Mouse (Mus musculus): Measurements from ENCODE around the gene Mplkip. TPM values are rescaled to one million over a fixed set of nuclear protein-coding genes. Genes with fewer than 3 reads are reported as not detected.

The Mplkip gene
- polyA plus RNA-seq (2014; fragmentation: Nextera tagmentation; extraction: Ambion mirVana): 55.5 and 56.9 TPM in 2 replicates

DNA sequence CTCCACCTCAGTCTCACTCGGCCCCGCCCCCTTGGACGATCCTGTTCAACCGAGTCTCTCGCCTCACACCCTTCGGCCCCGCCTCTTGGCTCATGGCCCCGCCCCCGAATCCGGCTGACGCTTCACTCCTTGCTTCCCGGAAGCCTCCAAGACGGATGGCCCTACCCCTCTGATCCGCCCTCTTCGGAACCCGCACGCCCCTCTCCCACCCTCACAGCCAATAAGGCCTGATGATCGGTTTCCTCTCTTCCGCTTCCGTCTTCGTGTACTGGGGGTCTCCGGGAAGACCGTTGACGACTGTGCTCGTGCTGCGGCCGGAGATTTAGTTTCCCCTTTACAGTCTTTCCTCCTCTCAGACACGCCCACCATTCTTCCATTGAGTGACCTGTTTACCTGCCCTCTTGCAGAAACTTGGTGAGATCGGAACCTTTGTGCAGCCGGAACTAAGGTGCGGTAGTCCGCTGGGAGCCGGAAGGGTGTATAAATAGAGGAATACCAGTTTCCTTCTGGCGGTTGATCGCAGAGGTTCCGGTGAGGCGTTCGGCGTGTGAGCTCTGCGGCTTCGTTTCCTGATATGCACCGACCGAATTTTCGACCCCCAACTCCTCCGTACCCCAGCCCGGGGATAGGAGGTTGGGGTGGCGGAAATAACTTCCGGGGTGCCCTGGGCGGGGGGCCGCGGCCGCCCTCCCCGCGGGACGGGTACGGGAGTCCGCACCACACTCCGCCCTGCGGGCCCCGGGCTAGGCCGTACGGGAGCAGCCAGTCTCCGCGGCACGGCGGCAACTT is at the start of gene Mplkip, which contains the start of gene Sugct:
Gene Mplkip (plus strand): TSS at position 282 of the 789 bp plus-strand sequence.
Gene Sugct (minus strand): TSS at position 643 of the 789 bp plus-strand sequence.
- Histone ChIP-seq H3K36me3 (ENCODE audit: control insufficient read depth, insufficient read depth, low read length) (no peaks in the 10 kb centered on the region), H3K9me3 (ENCODE audit: control insufficient read depth, low read length) (no peaks in the 10 kb centered on the region), H3K4me1 (replicated peaks; ENCODE audit: control insufficient read depth, insufficient read depth, low read length) (no peaks in the 10 kb centered on the region), H3K4me2 (replicated peaks; ENCODE audit: low read depth, low read length) (peak within 1 kb of the TSS; percentile 59), H3K27ac (ENCODE audit: low read depth, low read length) (peak within 1 kb of the TSS; percentile 88), H3K27me3 (ENCODE audit: control insufficient read depth, insufficient read depth, low read length) (no peaks in the 10 kb centered on the region), H3K9ac (ENCODE audit: low read depth, low read length) (peak within 1 kb of the TSS; percentile 86), H3K4me3 (ENCODE audit: low read depth, low read length) (peak within 1 kb of the TSS; percentile 79)
- ATAC-seq (ENCODE audit: low FRiP score) (peak; percentile 99), DNase-seq (ENCODE audit: low spot score) (peak; percentile 100)
- under 1% methylated on average over 57 of the region's 66 CpGs for WGBS

DNA sequence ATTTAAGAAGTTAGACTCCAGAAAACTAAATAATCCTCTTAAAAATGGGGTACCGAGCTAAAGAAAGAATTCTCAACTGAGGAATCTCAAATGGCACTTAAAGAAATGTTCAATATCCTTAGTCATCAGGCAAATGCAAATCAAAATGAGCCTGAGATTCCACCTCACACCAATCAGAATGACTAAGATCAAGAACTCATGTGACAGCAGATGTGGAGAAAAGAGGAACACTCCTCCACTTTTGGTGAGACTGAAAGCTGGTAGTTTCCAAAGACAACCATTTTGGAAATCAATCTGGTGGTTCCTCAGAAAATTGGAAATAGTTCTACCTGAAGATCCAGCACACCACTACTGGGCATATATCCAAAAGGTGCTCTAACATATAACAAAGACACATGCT is 27.6 kb upstream of the Mplkip start:
- DNase-seq (ENCODE audit: low spot score): no peak
- Histone ChIP-seq H3K27me3 (ENCODE audit: control insufficient read depth, insufficient read depth, low read length) (no peaks in the 10 kb centered on the region), H3K9me3 (ENCODE audit: control insufficient read depth, low read length) (no peaks in the 10 kb centered on the region), H3K4me3 (ENCODE audit: low read depth, low read length) (no peak overlapping the region), H3K9ac (ENCODE audit: low read depth, low read length) (no peak overlapping the region), H3K4me1 (replicated peaks; ENCODE audit: control insufficient read depth, insufficient read depth, low read length) (no peaks in the 10 kb centered on the region), H3K36me3 (ENCODE audit: control insufficient read depth, insufficient read depth, low read length) (no peaks in the 10 kb centered on the region), H3K27ac (ENCODE audit: low read depth, low read length) (no peak overlapping the region), H3K4me2 (replicated peaks; ENCODE audit: low read depth, low read length) (no peak overlapping the region)
- WGBS: 95% methylated on average over 1 of the region's 1 CpGs
- ATAC-seq (ENCODE audit: low FRiP score): no peak

DNA sequence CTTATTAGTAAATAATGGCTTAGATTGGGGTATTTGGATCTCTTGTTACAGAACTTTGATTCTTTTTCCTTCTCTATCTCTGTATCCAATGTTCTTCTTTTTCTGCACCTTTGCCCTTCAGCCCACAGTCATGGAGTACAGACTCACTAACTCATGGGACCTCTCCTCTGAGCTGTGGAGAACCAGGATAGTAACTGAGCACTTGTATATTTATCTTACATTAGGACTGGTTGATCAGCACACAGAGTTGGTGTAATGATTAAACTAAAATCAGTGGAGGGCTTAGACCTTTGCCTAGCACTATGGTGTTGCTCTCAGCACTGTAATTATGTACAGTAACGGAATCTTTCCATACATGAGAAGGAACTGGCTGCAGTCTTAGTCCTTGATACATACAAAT is 23.9 kb upstream of the Mplkip start:
- DNase-seq (ENCODE audit: low spot score): no peak
- no peak for ATAC-seq (ENCODE audit: low FRiP score)
- Histone ChIP-seq H3K27ac (ENCODE audit: low read depth, low read length) (no peak overlapping the region), H3K9me3 (ENCODE audit: control insufficient read depth, low read length) (no peaks in the 10 kb centered on the region), H3K4me2 (replicated peaks; ENCODE audit: low read depth, low read length) (no peak overlapping the region), H3K4me1 (replicated peaks; ENCODE audit: control insufficient read depth, insufficient read depth, low read length) (no peaks in the 10 kb centered on the region), H3K9ac (ENCODE audit: low read depth, low read length) (no peak overlapping the region), H3K27me3 (ENCODE audit: control insufficient read depth, insufficient read depth, low read length) (no peaks in the 10 kb centered on the region), H3K36me3 (ENCODE audit: control insufficient read depth, insufficient read depth, low read length) (no peaks in the 10 kb centered on the region), H3K4me3 (ENCODE audit: low read depth, low read length) (no peak overlapping the region)
- WGBS: 81% methylated on average over 1 of the region's 1 CpGs

DNA sequence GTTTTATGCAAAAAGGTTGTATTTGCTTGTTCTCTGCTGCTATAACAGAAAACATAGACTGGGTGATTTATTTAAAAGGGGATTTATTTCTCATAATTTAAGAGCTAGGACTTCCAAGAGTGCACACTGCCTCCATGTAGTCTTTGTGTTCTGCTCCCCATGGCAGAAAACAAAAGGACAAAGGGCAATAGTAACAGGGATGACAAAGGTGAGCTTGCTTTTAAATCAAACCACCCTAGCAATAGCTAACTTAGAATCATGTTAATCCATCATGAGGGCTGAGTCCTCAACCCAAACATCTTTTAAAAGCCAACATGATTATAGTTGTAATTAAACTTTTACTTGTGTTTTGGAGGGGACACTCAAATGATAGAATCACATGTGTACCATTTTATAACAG is 5.5 kb upstream of the Mplkip start:
- H3K27ac ChIP-seq (ENCODE audit: low read depth, low read length): no peak overlapping the region
- no peaks in the 10 kb centered on the region for H3K27me3 ChIP-seq (ENCODE audit: control insufficient read depth, insufficient read depth, low read length)
- H3K9ac ChIP-seq (ENCODE audit: low read depth, low read length): no peak overlapping the region
- H3K9me3 ChIP-seq (ENCODE audit: control insufficient read depth, low read length): no peaks in the 10 kb centered on the region
- H3K4me1 ChIP-seq (replicated peaks; ENCODE audit: control insufficient read depth, insufficient read depth, low read length): no peaks in the 10 kb centered on the region
- H3K4me2 ChIP-seq (replicated peaks; ENCODE audit: low read depth, low read length): no peak overlapping the region
- ATAC-seq (ENCODE audit: low FRiP score) (no peak), DNase-seq (ENCODE audit: low spot score) (no peak)
- H3K36me3 ChIP-seq (ENCODE audit: control insufficient read depth, insufficient read depth, low read length): no peaks in the 10 kb centered on the region
- H3K4me3 ChIP-seq (ENCODE audit: low read depth, low read length): no peak overlapping the region

DNA sequence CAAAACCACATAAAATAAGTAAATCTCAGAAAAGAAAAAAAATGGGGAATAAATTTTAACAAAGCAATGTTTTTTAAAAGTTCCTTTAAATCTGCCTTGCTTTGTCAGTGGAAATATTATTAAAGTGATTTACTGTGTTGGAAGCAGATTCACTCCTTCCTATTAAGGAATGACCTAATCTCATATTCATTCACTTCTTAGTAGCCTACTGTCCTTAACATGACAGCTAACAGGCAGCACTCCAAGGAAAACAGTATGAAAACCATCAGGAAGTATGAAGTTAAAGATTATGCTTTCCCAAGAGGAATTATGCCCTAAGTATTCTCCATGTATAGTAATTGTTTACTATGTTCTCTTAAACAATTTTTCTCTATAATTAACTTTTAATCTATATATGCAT is 4.3 kb upstream of the Mplkip start:
- Histone ChIP-seq H3K27ac (ENCODE audit: low read depth, low read length) (no peak overlapping the region), H3K9ac (ENCODE audit: low read depth, low read length) (no peak overlapping the region), H3K4me2 (replicated peaks; ENCODE audit: low read depth, low read length) (no peak overlapping the region), H3K36me3 (ENCODE audit: control insufficient read depth, insufficient read depth, low read length) (no peaks in the 10 kb centered on the region), H3K4me1 (replicated peaks; ENCODE audit: control insufficient read depth, insufficient read depth, low read length) (no peaks in the 10 kb centered on the region), H3K4me3 (ENCODE audit: low read depth, low read length) (no peak overlapping the region), H3K27me3 (ENCODE audit: control insufficient read depth, insufficient read depth, low read length) (no peaks in the 10 kb centered on the region), H3K9me3 (ENCODE audit: control insufficient read depth, low read length) (no peaks in the 10 kb centered on the region)
- ATAC-seq (ENCODE audit: low FRiP score): no peak
- no peak for DNase-seq (ENCODE audit: low spot score)

DNA sequence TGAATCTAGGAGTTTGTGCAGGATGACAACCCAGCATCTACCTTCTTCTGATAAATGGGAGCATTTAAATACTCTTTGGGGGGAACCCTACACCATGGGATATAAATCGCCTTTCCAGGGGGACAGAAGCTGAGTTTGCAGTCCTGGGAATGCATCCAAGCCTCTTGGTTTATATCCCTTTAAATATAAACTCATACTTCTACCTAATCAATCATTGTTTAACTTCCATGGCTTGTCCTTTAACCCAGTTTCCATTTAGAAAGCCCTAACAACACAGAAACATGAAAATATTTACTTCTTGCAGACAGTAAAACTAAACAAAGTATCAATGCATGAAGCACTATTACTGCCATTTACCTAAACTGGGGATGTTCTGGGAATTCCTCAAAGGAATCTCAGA is 3.6 kb upstream of the Mplkip start:
- H3K4me3 ChIP-seq (ENCODE audit: low read depth, low read length): no peak overlapping the region
- DNase-seq (ENCODE audit: low spot score): no peak
- H3K4me2 ChIP-seq (replicated peaks; ENCODE audit: low read depth, low read length): no peak overlapping the region
- WGBS: 71% methylated on average over 1 of the region's 1 CpGs
- H3K36me3 ChIP-seq (ENCODE audit: control insufficient read depth, insufficient read depth, low read length): no peaks in the 10 kb centered on the region
- no peak overlapping the region for H3K9ac ChIP-seq (ENCODE audit: low read depth, low read length)
- no peaks in the 10 kb centered on the region for H3K9me3 ChIP-seq (ENCODE audit: control insufficient read depth, low read length)
- H3K27me3 ChIP-seq (ENCODE audit: control insufficient read depth, insufficient read depth, low read length): no peaks in the 10 kb centered on the region
- H3K4me1 ChIP-seq (replicated peaks; ENCODE audit: control insufficient read depth, insufficient read depth, low read length): no peaks in the 10 kb centered on the region
- H3K27ac ChIP-seq (ENCODE audit: low read depth, low read length): no peak overlapping the region
- ATAC-seq (ENCODE audit: low FRiP score): no peak

DNA sequence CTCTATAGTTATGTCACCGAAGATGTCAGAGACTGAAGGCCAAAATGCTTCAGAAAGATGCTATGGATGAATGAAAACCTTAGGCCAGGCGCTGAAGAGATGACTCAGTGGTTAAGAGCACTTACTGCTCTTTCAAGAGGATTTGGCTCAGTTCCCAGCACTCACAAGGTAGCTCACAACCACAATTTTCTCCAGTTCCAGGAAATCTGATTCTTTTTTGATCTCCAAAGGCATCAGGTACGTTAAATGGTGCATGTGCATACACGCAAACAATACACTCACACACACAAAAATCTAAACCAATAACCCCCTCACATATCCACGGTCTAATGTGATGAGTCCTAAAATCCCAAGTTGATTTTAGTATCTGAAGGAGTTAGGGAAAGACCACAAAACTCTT is 1.2 kb upstream of the Mplkip start:
- Histone ChIP-seq H3K9me3 (ENCODE audit: control insufficient read depth, low read length) (no peaks in the 10 kb centered on the region), H3K4me3 (ENCODE audit: low read depth, low read length) (no peak overlapping the region), H3K27me3 (ENCODE audit: control insufficient read depth, insufficient read depth, low read length) (no peaks in the 10 kb centered on the region), H3K9ac (ENCODE audit: low read depth, low read length) (no peak overlapping the region), H3K27ac (ENCODE audit: low read depth, low read length) (no peak overlapping the region), H3K36me3 (ENCODE audit: control insufficient read depth, insufficient read depth, low read length) (no peaks in the 10 kb centered on the region), H3K4me1 (replicated peaks; ENCODE audit: control insufficient read depth, insufficient read depth, low read length) (no peaks in the 10 kb centered on the region), H3K4me2 (replicated peaks; ENCODE audit: low read depth, low read length) (no peak overlapping the region)
- no peak for ATAC-seq (ENCODE audit: low FRiP score)
- WGBS: 70% methylated on average over 5 of the region's 5 CpGs
- DNase-seq (ENCODE audit: low spot score): peak; percentile 4

DNA sequence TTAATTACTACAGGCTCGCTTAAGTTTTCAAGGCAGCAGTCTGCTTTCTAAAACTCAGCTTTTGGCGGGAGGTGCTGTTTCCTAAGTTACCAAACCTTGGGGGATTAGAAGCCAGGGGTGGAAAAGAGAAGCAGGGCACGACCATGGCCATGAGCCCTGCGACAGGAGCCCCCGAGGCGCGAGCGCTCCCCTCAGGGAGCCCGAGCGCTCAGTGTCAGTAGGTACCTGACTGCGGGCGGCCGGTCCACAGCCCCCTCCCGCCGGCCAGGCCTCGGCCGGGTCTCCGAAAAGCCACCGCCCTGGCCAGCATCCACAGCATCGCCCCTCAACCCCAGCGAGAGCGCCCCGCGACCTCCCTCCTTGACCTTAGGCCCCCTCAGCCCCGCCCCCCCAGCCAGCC is 578 bp upstream of the Mplkip start:
- no peaks in the 10 kb centered on the region for H3K27me3 ChIP-seq (ENCODE audit: control insufficient read depth, insufficient read depth, low read length)
- peak overlapping the region; percentile 52 for H3K4me2 ChIP-seq (replicated peaks; ENCODE audit: low read depth, low read length)
- H3K9ac ChIP-seq (ENCODE audit: low read depth, low read length): peak overlapping the region; percentile 65
- DNase-seq (ENCODE audit: low spot score) (no peak), ATAC-seq (ENCODE audit: low FRiP score) (peak; percentile 90)
- H3K36me3 ChIP-seq (ENCODE audit: control insufficient read depth, insufficient read depth, low read length): no peaks in the 10 kb centered on the region
- H3K9me3 ChIP-seq (ENCODE audit: control insufficient read depth, low read length): no peaks in the 10 kb centered on the region
- peak overlapping the region; percentile 47; the same call in 1 of the 2 replicates for H3K27ac ChIP-seq (ENCODE audit: low read depth, low read length)
- WGBS: under 1% methylated on average over 18 of the region's 25 CpGs
- peak overlapping the region; percentile 79 for H3K4me3 ChIP-seq (ENCODE audit: low read depth, low read length)
- no peaks in the 10 kb centered on the region for H3K4me1 ChIP-seq (replicated peaks; ENCODE audit: control insufficient read depth, insufficient read depth, low read length)

DNA sequence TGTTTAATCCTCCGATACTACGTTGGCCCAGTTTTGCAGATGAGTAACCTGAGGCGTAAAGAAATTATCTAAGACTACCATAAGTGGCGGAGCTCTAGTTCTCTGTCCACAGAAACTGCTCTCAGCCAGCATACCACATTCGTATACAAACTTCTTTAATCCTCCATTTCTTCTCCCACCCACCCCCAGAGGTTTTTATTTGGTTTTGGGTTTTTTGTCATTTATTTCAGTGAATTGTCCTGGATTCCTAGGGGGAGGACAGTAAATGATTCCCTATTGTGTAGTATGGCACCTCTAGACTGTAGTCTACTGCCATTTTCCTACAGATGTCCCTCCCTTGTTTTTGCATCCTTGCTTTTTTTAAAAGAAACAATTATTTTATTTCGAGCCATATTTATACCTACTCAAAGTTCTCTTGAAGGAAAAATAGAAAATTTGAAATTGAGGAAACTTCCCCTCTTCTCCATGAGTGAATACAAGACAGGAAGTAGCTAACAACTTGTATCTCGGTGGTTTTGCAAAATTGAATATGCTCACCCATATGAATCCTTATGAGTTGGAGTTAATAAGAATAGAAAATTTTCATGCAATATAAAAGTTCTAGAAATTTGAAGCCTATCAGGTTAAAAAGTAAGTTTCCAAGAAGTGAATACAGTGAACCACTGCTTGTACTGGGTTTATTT is 1.0 kb downstream of the Mplkip start:
- WGBS: 23% methylated on average over 7 of the region's 7 CpGs
- H3K4me1 ChIP-seq (replicated peaks; ENCODE audit: control insufficient read depth, insufficient read depth, low read length): no peaks in the 10 kb centered on the region
- peak overlapping the region; percentile 79 for H3K4me3 ChIP-seq (ENCODE audit: low read depth, low read length)
- DNase-seq (ENCODE audit: low spot score) (peak; percentile 39), ATAC-seq (ENCODE audit: low FRiP score) (no peak)
- no peaks in the 10 kb centered on the region for H3K27me3 ChIP-seq (ENCODE audit: control insufficient read depth, insufficient read depth, low read length)
- 0 out of 2 replicates have a peak overlapping the region, but pooled peaks have one; percentile 88 for H3K27ac ChIP-seq (ENCODE audit: low read depth, low read length)
- H3K9me3 ChIP-seq (ENCODE audit: control insufficient read depth, low read length): no peaks in the 10 kb centered on the region
- peak overlapping the region; percentile 59 for H3K4me2 ChIP-seq (replicated peaks; ENCODE audit: low read depth, low read length)
- no peaks in the 10 kb centered on the region for H3K36me3 ChIP-seq (ENCODE audit: control insufficient read depth, insufficient read depth, low read length)
- H3K9ac ChIP-seq (ENCODE audit: low read depth, low read length): peak overlapping the region; percentile 86

Data from hindbrain, embryonic 11.5 days (tissue).